Comparison of ENCODE assay signal across 8 mouse cellular contexts in the genomic region with DNA sequence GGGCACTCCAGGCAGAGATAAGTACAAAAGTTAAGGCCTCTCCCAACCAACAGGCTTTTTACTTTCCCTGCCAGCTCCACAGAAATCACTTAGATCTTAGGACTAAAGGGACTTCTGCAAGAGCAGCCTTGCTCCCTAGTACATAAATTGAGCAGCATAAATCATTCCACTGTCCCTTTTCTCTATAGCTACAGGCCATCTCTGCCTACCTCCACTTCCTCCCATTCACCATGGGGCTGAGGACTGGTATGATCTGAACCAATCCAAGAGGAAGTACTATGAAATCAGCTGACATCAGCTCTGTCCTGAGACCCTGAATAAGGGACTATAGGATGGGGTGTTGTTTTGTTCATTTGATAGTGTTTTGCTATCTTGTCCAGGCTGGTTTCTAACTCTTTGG. TPM values are rescaled to one million over a fixed set of nuclear protein-coding genes. Genes with fewer than 3 reads are reported as not detected.
DNase-seq lines count a peak whose midpoint lies in the region; ATAC-seq and TF ChIP-seq lines count a peak whose summit lies in the region.

No protein-coding gene starts in this region.

- no peak for TF ChIP-seq CTCF in midbrain, postnatal 0 days (IDR thresholded peaks at IDR 0.05)

- peak overlapping the region; percentile 16; the same call in 1 of the 2 replicates for H3K4me3 ChIP-seq in kidney, embryonic 14.5 days (ENCODE audit: low read length)
- H3K4me3 ChIP-seq in embryonic facial prominence, embryonic 10.5 days = peak overlapping the region; percentile 45
- no peak overlapping the region for H3K4me3 ChIP-seq in intestine, embryonic 15.5 days (replicated peaks)
- peak overlapping the region; percentile 1; the same call in 1 of the 2 replicates for H3K4me3 ChIP-seq in midbrain, postnatal 0 days (ENCODE audit: low read depth, low read length)

- H3K27ac ChIP-seq in kidney, embryonic 14.5 days (ENCODE audit: low read depth, low read length) = peak overlapping the region; percentile 83
- peak overlapping the region; percentile 68 for H3K27ac ChIP-seq in embryonic facial prominence, embryonic 10.5 days (replicated peaks)
- H3K27ac ChIP-seq in intestine, embryonic 15.5 days = peak overlapping the region; percentile 73
- H3K27ac ChIP-seq in midbrain, postnatal 0 days (ENCODE audit: low read depth, low read length) = peak overlapping the region; percentile 60

- peak; percentile 51 for ATAC-seq in kidney, embryonic 14.5 days (ENCODE audit: low FRiP score, low TSS enrichment)
- ATAC-seq in intestine, embryonic 15.5 days = peak; percentile 9; the same call in 1 of the 2 replicates
- ATAC-seq in midbrain, postnatal 0 days (ENCODE audit: low FRiP score) = no peak; the same call in 1 of the 2 replicates

- DNase-seq in kidney, adult 8-10 months = no peak
- no peak for DNase-seq in embryonic facial prominence, embryonic 10.5 days (ENCODE audit: low spot score)
- no peak for DNase-seq in midbrain, postnatal 0 days (ENCODE audit: low spot score)
- DNase-seq in layer of hippocampus, adult 8-10 months (ENCODE audit: low spot score in 2 of 2) = no peak
- DNase-seq in adrenal gland, postnatal 14 days = no peak
- DNase-seq in lung, adult 18-20 months = no peak

- H3K9me3 ChIP-seq in kidney, embryonic 14.5 days (ENCODE audit: control insufficient read depth, low read length) = no peaks in the 10 kb centered on the region
- no peaks in the 10 kb centered on the region for H3K9me3 ChIP-seq in embryonic facial prominence, embryonic 10.5 days
- no peaks in the 10 kb centered on the region for H3K9me3 ChIP-seq in intestine, embryonic 15.5 days
- H3K9me3 ChIP-seq in midbrain, postnatal 0 days (ENCODE audit: low read length) = no peaks in the 10 kb centered on the region

- H3K36me3 ChIP-seq in kidney, embryonic 14.5 days (ENCODE audit: control insufficient read depth, insufficient read depth, low read length) = peaks cover 14% of the 10 kb centered on the region; the same call in 1 of the 2 replicates
- peaks cover 47% of the 10 kb centered on the region for H3K36me3 ChIP-seq in embryonic facial prominence, embryonic 10.5 days (replicated peaks)
- H3K36me3 ChIP-seq in intestine, embryonic 15.5 days = peaks cover 5% of the 10 kb centered on the region; the same call in 1 of the 2 replicates
- no peaks in the 10 kb centered on the region for H3K36me3 ChIP-seq in midbrain, postnatal 0 days (ENCODE audit: insufficient read depth, low read length)

- H3K4me1 ChIP-seq in kidney, embryonic 14.5 days (ENCODE audit: control insufficient read depth, insufficient read depth, low read length) = peaks cover 69% of the 10 kb centered on the region
- peaks cover 75% of the 10 kb centered on the region for H3K4me1 ChIP-seq in embryonic facial prominence, embryonic 10.5 days
- peaks cover 65% of the 10 kb centered on the region for H3K4me1 ChIP-seq in intestine, embryonic 15.5 days (replicated peaks)
- H3K4me1 ChIP-seq in midbrain, postnatal 0 days (ENCODE audit: insufficient read depth, low read length) = peaks cover 24% of the 10 kb centered on the region; the same call in 1 of the 2 replicates

- no peaks in the 10 kb centered on the region for H3K27me3 ChIP-seq in kidney, embryonic 14.5 days (ENCODE audit: control insufficient read depth, insufficient read depth, low read length)
- H3K27me3 ChIP-seq in embryonic facial prominence, embryonic 10.5 days (replicated peaks; ENCODE audit: low read depth, poor library complexity, severe bottlenecking) = no peaks in the 10 kb centered on the region
- no peaks in the 10 kb centered on the region for H3K27me3 ChIP-seq in intestine, embryonic 15.5 days (replicated peaks)
- no peaks in the 10 kb centered on the region for H3K27me3 ChIP-seq in midbrain, postnatal 0 days (ENCODE audit: insufficient read depth, low read length)

- H3K9ac ChIP-seq in kidney, embryonic 14.5 days (ENCODE audit: low read depth, low read length) = peak overlapping the region; percentile 28; the same call in 1 of the 2 replicates
- no peak overlapping the region for H3K9ac ChIP-seq in intestine, embryonic 15.5 days
- H3K9ac ChIP-seq in midbrain, postnatal 0 days (replicated peaks; ENCODE audit: low read length, poor library complexity, severe bottlenecking) = 0 out of 2 replicates have a peak overlapping the region, but pooled peaks have one; percentile 13

- peak overlapping the region; percentile 39 for H3K4me2 ChIP-seq in kidney, embryonic 14.5 days (replicated peaks; ENCODE audit: low read depth, low read length)
- H3K4me2 ChIP-seq in intestine, embryonic 15.5 days (replicated peaks) = peak overlapping the region; percentile 51
- H3K4me2 ChIP-seq in midbrain, postnatal 0 days (ENCODE audit: low read depth, low read length, poor library complexity, severe bottlenecking) = peak overlapping the region; percentile 42

RNA-seq across cellular contexts. Expression of a gene that starts 26.4 kb away (rescaled TPM):
- 40.5 and 51.7 TPM in 2 replicates for polyA plus RNA-seq in kidney, embryonic 14.5 days (2014; fragmentation: Nextera tagmentation; extraction: Ambion mirVana)
- 38.9 and 40.0 TPM in 2 replicates for polyA plus RNA-seq in embryonic facial prominence, embryonic 10.5 days (2016; fragmentation: Nextera tagmentation; extraction: Ambion mirVana)
- polyA plus RNA-seq in intestine, embryonic 15.5 days (2015; fragmentation: Nextera tagmentation; extraction: Ambion mirVana) = 21.6 and 24.9 TPM in 2 replicates
- total RNA-seq in midbrain, postnatal 0 days (2014; rRNA removed) = 59.1 and 66.2 TPM in 2 replicates
- polyA plus RNA-seq in midbrain, postnatal 0 days (2015; fragmentation: Nextera tagmentation; extraction: Ambion mirVana) = 16.7 and 19.5 TPM in 2 replicates
- 10 to 100 TPM; 81.3 to 88.3 (median 83.1) TPM for total RNA-seq in layer of hippocampus, adult 8-10 months (2022)
- 58.6 and 69.0 TPM in 2 replicates for total RNA-seq in adrenal gland, postnatal 14 days (2021)

RNA-seq across cellular contexts. Expression of a gene that starts 57.7 kb away (rescaled TPM):
- 12.6 and 16.9 TPM in 2 replicates for polyA plus RNA-seq in kidney, embryonic 14.5 days (2014; fragmentation: Nextera tagmentation; extraction: Ambion mirVana)
- 14.8 TPM in 2 replicates for polyA plus RNA-seq in embryonic facial prominence, embryonic 10.5 days (2016; fragmentation: Nextera tagmentation; extraction: Ambion mirVana)
- polyA plus RNA-seq in intestine, embryonic 15.5 days (2015; fragmentation: Nextera tagmentation; extraction: Ambion mirVana) = 16.9 and 17.7 TPM in 2 replicates
- total RNA-seq in midbrain, postnatal 0 days (2014; rRNA removed) = 8.9 and 15.9 TPM in 2 replicates
- 13.5 and 14.8 TPM in 2 replicates for polyA plus RNA-seq in midbrain, postnatal 0 days (2015; fragmentation: Nextera tagmentation; extraction: Ambion mirVana)
- 10 to 100 TPM in 2 of 4 experiments, 1 to 10 TPM in 2; 9.4 to 13.0 (median 11.3) TPM for total RNA-seq in layer of hippocampus, adult 8-10 months (2022)
- total RNA-seq in adrenal gland, postnatal 14 days (2021) = 13.9 and 17.2 TPM in 2 replicates
